Mouse (Mus musculus): ENCODE measurements at regions not wholly inside any gene's neighbourhood (a gene's known extent, or its start where the extent isn't known, plus 50 kb on each side); places are given as distances from the start of the nearest gene placed in this dataset.

DNA sequence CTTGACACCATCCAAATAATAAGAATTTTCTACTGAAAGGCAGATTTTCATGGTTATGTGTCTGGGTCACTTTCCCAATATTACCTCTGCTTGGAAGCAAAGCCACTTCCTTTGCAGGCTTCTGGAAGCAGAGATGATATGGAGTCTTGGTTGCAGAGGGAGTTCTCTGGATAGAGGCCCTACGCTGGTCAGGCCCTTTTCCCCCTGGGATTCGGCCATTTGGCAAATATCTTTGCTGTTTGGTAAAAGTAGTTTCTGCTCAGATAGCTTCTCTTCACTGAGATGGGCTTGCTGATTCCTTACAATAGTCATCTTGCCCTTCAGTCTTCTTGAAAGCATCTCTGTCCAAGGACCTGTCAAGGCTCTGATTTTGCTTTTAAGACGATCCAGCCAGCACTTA lies 98.2 kb upstream of the Fyn start:
- TF ChIP-seq EP300 (IDR thresholded peaks at IDR 0.05; ENCODE audit: low read depth) (no peak), CTCF (IDR thresholded peaks at IDR 0.05; ENCODE audit: low read depth) (no peak)
